Mouse (Mus musculus): ENCODE results near the gene Gdf2.

- TF ChIP-seq CTCF (conservative IDR thresholded peaks at IDR 0.05 in 1 of 2, IDR thresholded peaks at IDR 0.05 in 1 of 2; ENCODE audit: low read depth in 2 of 2, low read length in 2 of 2) (no peak), PAX5 (IDR thresholded peaks at IDR 0.05; ENCODE audit: low read length) (no peak), MAX (IDR thresholded peaks at IDR 0.05; ENCODE audit: low read length) (no peak), SIN3A (IDR thresholded peaks at IDR 0.05; ENCODE audit: low read length) (no peak), ZNF384 (IDR thresholded peaks at IDR 0.05; ENCODE audit: low read depth, low read length) (no peak), POLR2A (IDR thresholded peaks at IDR 0.05; ENCODE audit: low read depth, low read length) (no peak), EP300 (IDR thresholded peaks at IDR 0.05; ENCODE audit: low read length) (no peak)
Observed at GRCm38 (mm10) chr14:33922771-33923167, 18.1 kb upstream of the Gdf2 start.

Data from CH12.LX (cell line).